Mouse (Mus musculus) c-Kit-positive CD71-positive TER-119-negative erythroid progenitor cells, embryonic 14.5 days (primary cell): ENCODE data around the gene Calml3.

Experiments
- DNase-seq: peaks from one replicate; pipeline ENCODE4 v3.0.0-alpha.2; 2013; ENCODE audit warnings: low read depth

Calml3 gene

DNA sequence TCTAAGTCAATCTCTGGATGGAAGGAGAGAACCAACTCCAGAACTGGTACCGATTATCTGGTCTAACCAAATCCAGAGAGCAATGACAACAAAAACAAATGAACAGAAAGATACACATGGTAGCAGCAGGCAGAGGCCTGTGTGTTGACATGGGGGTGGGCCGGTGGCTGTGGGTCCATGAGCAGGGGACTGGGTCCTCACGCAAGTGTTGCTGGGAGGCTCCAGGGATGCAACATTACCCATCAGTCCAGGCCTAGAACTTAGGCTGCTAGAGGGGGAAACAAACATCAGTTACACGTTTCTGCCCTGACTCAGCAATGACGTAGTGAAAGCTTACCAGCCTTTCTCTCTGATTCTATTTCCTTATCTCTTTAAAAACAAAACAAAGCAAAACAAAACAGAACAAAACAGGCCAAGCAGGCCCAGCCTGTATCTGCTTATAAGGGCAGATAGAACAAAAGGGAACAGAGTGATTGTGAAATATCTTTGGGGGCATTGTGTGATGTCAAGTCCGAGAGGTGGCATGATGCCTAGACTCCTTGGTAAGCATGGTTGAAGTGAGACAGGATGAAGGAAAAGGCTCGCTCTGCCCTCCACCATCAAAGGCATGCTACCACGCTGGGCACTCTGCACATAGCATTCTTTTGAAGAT is 24.4 kb downstream of the Calml3 start:
- no peak for DNase-seq

GRCm38 (mm10) chr13:3778591-3779364 is 25.3 kb downstream of the Calml3 start:
- no peak for DNase-seq

DNA sequence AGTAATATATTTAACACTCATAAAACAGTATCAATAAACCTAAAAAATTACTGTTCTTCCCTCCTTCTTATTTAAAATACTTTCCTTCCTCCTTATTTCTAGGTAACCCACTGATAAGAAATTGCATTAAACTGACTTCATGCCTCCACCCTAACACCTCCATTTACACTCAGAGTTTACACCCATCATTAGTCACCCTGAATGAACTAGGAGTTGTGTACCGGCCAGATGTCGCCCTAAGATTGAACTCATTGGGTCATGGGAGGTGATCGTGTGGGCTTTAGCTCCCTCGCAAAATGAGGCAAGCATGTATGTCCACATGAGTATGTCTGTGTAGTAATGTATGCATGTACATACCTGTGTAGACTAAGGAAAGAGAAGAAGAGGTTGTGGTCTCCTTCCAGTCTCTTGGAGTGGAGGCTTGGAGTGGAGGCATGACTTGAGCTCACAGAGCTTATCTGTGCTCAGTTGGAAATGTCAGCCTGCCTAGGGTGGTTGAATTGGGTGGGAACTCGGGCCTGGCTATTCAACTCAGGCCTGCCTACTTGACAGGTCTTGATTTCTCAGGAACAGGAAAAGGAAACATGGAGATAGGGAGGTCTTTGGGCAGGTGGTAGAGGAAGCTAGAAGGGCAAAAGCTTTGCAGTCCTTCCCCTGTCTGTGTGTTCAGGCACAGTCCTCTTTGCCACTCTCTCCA is 26.8 kb downstream of the Calml3 start:
- no peak for DNase-seq

GRCm38 (mm10) chr13:3776446-3776845 is 27.7 kb downstream of the Calml3 start:
- no peak for DNase-seq

- no peak for DNase-seq
Measured at GRCm38 (mm10) chr13:3774991-3775390, 29.1 kb downstream of the Calml3 start.

- no peak for DNase-seq
Measured at GRCm38 (mm10) chr13:3774280-3774679, 29.8 kb downstream of the Calml3 start.

DNA sequence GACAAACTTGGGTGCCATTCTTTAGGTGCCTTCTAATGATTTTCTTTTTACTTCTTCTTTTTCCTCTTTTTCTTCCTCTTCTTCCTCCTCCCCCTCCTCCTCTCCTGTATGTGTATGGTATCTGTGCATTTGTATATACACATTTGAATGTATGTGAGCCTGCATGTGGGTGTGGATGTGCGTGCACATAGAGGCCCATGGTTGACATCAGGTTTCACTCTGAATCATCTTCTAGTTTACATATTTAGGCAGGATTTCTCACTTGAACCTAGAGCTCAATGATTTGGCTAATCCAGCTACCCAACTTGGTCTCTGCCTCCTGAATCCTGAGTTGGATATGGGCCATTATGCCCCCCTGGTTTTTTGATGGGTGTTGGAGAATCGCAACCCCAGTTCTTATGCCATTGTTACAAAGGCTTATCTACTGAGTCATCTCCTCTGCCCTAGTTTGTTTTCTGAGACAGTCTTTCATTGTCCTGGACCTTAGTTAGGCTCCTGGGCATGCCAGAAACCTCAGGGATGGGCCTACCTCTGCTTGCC is 30.9 kb downstream of the Calml3 start:
- no peak for DNase-seq

DNA sequence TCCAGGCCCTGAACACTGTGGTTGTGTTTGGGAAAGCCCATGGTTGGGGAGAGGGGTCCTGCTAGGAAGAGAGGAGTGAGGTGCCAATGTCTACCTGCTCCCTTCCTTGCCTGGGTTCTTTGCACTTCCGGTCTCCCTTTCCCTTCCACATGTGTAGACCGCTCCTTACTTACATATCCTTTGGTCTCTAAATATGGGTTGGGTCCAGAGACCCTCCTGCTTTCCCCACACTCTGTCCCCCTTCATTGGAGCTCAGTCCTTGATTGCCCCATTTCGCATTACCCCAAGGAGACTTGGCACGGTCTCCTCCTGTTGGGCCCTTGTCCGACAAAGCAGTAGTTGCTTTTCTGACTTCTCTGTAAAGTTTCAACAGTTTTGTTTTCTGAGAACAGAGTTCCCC is 32.9 kb downstream of the Calml3 start:
- DNase-seq, result no peak

- DNase-seq, result no peak
Measured at GRCm38 (mm10) chr13:3770170-3771024, 33.7 kb downstream of the Calml3 start.

- DNase-seq, result no peak
Measured at GRCm38 (mm10) chr13:3769531-3769930, 34.6 kb downstream of the Calml3 start.

GRCm38 (mm10) chr13:3768621-3769020 is 35.5 kb downstream of the Calml3 start:
- no peak for DNase-seq

GRCm38 (mm10) chr13:3767086-3767485 is 37.0 kb downstream of the Calml3 start:
- no peak for DNase-seq

DNA sequence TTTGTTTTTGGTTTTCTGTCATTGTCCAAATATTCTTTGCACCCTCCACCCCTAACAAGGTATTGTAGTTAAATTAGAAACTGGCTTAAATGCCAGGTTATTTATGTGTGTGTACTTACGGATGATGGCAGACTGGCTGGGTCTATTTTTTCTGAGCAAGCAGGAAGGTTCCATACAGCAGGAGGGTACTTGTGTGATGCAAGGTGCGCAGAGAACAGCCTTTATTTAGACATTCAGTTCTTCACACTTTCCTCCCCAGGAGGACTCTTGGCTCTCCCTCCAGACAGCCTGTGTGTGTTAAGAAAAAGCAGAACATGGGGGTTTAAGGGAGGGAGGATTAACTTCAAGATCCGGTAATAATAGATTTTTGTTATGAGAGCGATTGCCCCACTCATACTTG is 38.3 kb downstream of the Calml3 start:
- DNase-seq, result no peak

GRCm38 (mm10) chr13:3761131-3761530 is 43.0 kb downstream of the Calml3 start:
- no peak for DNase-seq

DNA sequence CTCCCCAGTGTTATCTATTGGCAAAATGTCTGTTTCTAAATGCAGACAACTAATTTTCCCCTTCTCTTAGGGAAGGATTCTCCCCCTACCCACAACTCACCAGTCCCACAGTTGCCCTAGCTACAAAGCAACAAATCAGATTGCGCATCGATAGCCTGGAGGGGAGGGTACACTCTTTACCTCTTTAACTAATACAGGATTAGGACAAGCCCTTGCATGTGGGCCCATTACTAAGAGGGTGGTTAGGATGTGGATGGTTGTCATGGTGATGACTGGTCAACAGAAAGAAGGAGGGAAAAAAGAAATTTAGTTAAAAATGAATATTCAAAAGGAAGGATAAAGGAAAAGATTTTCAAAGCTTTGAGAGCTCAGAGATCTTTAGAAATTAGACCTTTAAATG is 45.8 kb downstream of the Calml3 start:
- no peak for DNase-seq

- DNase-seq, result no peak
Measured at GRCm38 (mm10) chr13:3753291-3753690, 50.8 kb downstream of the Calml3 start.
